Mouse (Mus musculus) olfactory bulb, adult 2 months (tissue): Measurements from ENCODE around the gene Pcid2.

Source experiments
- CTCF ChIP-seq: fragments of 200-500 bp; IDR thresholded peaks from 2 replicates; pipeline ENCODE4 v1.5.1; 2012; ENCODE audit warnings: low read depth, mild to moderate bottlenecking, low read length, moderate library complexity; ENCODE audit not compliant: insufficient read depth
- POLR2A ChIP-seq: fragments of 200-500 bp; IDR thresholded peaks from 2 replicates; pipeline ENCODE4 v1.6.1; 2012; ENCODE audit warnings: mild to moderate bottlenecking, low read depth, low read length, moderate library complexity; ENCODE audit not compliant: insufficient read depth

DNA sequence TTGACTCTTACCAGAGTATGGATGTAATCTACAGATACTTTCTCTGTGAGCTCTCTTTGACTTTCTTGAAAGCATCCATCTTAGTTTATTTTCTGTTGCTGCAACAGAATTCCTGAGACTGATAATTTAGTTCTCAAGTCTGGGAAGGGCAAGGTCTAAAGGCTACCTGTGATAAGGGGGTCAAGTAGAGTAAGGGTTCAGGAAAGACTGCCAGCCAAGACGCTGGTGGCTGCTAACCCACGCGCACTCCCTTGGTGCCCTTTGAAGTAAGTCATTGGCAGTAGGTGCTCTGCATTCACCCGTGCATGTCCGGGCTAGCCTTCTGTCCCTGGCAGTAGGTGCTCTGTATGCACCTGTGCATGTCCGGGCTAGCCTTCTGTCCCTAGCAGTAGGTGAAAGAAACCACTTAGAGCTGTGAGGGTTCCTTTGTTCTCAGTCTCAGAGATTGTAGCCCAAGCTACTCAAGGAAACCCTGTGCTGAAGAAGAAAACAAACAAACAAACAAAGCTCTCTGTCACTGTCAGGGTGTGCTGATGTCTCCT, 34.5 kb upstream of the Pcid2 start:
- TF ChIP-seq CTCF (no peak), POLR2A (no peak)
